Mouse (Mus musculus): ENCODE measurements around the gene Slc4a10.

The Slc4a10 gene

GRCm38 (mm10) chr2:62347762-62348161, 301.5 kb downstream of the Slc4a10 start:
- no peak for DNase-seq (ENCODE audit: low read depth, low spot score)

GRCm38 (mm10) chr2:62352035-62352434, 305.8 kb downstream of the Slc4a10 start:
- no peak for DNase-seq (ENCODE audit: low read depth, low spot score)

- DNase-seq (ENCODE audit: low read depth, low spot score) = no peak
These were observed 309.5 kb downstream of the Slc4a10 start for GRCm38 (mm10) chr2:62355766-62356165.

- no peak for DNase-seq (ENCODE audit: low read depth, low spot score)
These were observed 310.3 kb downstream of the Slc4a10 start for GRCm38 (mm10) chr2:62356606-62357005.

- no peak for DNase-seq (ENCODE audit: low read depth, low spot score)
These were observed 311.0 kb downstream of the Slc4a10 start for GRCm38 (mm10) chr2:62357259-62357658.

GRCm38 (mm10) chr2:62360872-62361271, 314.6 kb downstream of the Slc4a10 start:
- DNase-seq (ENCODE audit: low read depth, low spot score) = no peak

- no peak for DNase-seq (ENCODE audit: low read depth, low spot score)
These were observed 315.3 kb downstream of the Slc4a10 start for GRCm38 (mm10) chr2:62361514-62361913.

GRCm38 (mm10) chr2:62362211-62362610, 315.9 kb downstream of the Slc4a10 start:
- DNase-seq (ENCODE audit: low read depth, low spot score) = no peak

- DNase-seq (ENCODE audit: low read depth, low spot score) = no peak
These were observed 317.3 kb downstream of the Slc4a10 start for GRCm38 (mm10) chr2:62363606-62364005.

- no peak for DNase-seq (ENCODE audit: low read depth, low spot score)
These were observed 322.2 kb downstream of the Slc4a10 start for GRCm38 (mm10) chr2:62368349-62369053.

GRCm38 (mm10) chr2:62370048-62370447, 323.8 kb downstream of the Slc4a10 start:
- no peak for DNase-seq (ENCODE audit: low read depth, low spot score)

GRCm38 (mm10) chr2:62373692-62374091, 327.4 kb downstream of the Slc4a10 start:
- DNase-seq (ENCODE audit: low read depth, low spot score) = no peak
